Mouse (Mus musculus) ovary, postnatal 10 days (tissue): ENCODE results near the gene Kdm5a.
A peak's percentile ranks its signal among the peaks of the same experiment; 100 is the strongest.

Experiments
- DNase-seq: peaks from one replicate; pipeline ENCODE4 v3.0.0; 2022; ENCODE audit warnings: low spot score

Kdm5a gene

GRCm38 (mm10) chr6:120363688-120364522 lies at the start of gene Kdm5a, which contains the start of gene Ccdc77:
Gene Kdm5a (plus strand): TSS chr6:120364124.
Gene Ccdc77 (minus strand): TSS chr6:120364374.
- DNase-seq: peak; percentile 92

DNA sequence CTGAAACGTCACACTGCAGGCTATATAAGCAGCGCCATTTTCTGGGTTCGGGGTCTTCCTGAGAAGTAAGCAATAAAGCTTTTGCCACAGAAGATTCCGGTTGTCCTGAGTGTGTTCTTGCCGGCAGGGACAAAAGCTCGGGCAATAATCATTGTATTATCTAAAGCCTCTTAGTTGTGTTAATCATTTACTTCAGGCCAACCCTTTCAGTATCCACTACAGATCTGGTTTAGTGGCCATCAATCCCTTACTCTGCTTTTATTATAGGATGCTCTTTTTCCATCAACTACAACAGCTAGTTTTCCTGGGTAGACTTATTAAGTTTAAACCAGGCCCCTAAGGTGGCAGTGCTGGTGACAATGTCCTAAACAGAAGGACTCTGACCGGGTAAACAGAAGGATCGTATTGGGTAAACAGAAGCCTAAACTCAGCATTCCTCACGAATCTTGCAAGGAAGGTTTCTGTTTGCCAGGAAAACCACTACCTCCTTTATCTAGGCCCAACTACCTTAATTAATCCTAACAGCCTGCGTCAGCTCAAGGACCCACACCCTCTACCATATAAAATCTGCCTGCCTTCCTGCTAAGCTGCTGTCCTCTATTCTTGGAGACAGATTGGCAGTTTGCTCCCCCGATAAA lies 45.5 kb upstream of the Kdm5a start:
- no peak for DNase-seq

GRCm38 (mm10) chr6:120319129-120319528 lies 44.8 kb upstream of the Kdm5a start:
- no peak for DNase-seq

DNA sequence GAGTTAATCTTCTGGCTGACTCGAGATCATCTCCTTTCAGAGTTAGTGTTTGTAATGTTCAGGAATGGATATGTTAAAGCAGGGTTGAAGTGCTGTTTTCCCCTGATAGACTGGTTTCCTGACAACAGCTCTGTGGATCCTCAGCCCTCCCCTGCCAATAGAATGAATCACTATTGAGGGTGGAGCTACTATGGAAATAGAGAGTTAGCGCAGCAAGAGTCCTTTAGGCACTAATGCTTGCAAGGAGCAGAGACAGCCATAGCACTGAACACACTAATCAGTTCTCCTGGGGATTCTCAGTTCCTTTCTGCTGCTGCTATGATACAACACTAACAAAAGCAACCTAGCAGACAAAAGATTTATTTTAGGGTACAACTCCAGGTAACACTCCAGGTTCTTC lies 43.6 kb upstream of the Kdm5a start:
- no peak for DNase-seq

- DNase-seq: peak; percentile 19
Observed at GRCm38 (mm10) chr6:120324295-120324927, 39.5 kb upstream of the Kdm5a start.

GRCm38 (mm10) chr6:120332351-120332750 lies 31.6 kb upstream of the Kdm5a start:
- no peak for DNase-seq

GRCm38 (mm10) chr6:120343992-120344391 lies 19.9 kb upstream of the Kdm5a start:
- DNase-seq: no peak

DNA sequence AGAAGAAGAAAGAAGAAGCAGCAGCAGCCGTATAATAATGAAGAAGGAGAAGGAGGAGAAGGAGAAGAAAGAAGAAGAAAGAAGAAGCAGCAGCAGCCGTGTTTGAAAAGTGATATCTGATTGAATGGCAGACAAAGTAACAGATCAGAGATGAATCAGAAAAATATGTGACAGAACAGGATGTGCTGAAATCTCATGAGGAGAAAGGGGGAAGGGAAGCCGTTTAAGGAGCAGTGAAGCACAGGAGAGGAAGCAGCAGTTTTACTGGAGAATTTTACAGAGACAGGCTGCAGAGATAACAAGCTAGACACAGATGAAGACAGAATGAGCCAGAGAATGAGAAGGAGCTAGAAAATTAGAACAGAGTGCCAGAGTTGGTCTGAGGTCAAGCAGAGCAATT lies 14.9 kb upstream of the Kdm5a start:
- DNase-seq: no peak

- no peak for DNase-seq
Observed at GRCm38 (mm10) chr6:120356478-120356877, 7.4 kb upstream of the Kdm5a start.

- DNase-seq: peak; percentile 42
Observed at GRCm38 (mm10) chr6:120356951-120357945, 6.7 kb upstream of the Kdm5a start.

GRCm38 (mm10) chr6:120362124-120362523 lies 1.8 kb upstream of the Kdm5a start:
- no peak for DNase-seq

- DNase-seq: no peak
Observed at GRCm38 (mm10) chr6:120362774-120363687, 893 bp upstream of the Kdm5a start.

GRCm38 (mm10) chr6:120364523-120364905 lies 590 bp downstream of the Kdm5a start:
- DNase-seq: no peak

DNA sequence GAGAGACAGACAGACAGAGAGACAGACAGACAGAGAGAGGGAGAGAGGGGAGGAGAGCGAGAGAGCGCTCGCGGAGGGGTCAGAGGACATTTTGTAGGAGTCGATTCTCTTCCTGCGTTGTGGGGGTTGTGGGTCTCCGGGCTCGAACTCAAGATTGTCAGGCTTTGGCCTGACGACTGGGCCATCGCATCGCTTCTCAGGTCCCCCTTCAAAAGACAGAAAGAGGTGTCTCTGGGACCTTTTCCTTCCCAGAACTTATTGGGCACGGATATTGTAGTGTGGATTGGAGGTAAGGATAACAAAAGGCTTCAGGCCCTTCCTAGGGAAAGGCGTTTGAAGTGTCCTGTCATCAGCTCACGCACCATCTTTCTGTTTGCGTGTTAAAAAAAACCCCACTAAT lies 1.1 kb downstream of the Kdm5a start:
- no peak for DNase-seq

DNA sequence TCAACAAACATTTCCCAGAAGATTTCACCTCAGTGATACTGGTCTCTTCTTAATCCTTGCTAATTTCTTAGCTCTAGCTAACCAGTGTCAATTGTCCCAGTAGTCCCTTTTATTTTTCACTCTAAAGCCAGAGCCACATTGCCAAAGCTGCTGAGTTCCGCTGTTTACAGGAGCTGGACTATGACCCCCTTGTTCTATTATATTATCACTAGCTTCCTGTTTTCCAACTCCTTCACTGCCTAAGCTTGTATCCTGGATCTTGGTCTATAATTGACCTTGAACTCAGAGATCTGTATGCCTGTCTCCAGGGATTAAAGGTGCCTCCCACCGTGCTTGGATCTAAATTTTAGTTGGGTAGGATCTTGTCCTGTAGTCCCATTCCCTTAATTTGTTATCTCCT lies 12.8 kb downstream of the Kdm5a start:
- DNase-seq: no peak

DNA sequence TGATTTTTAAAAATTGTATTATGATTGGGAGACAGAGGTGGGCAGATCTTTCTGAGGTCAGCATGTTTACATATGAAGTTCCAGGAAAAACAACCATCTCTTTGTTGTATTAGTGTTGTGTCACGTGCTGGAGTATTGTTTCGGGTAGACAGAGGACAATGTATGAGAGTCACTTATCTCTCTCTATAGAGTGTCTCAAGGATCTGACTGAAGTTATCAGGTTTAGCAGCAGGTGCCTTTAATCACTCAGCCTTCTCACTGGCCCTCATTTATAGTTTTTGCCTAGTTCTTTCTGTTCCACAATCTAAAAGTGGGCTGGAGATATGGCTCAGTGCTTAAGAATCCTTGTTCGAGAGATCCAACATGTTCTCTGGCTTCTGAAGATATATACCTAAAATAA lies 26.1 kb downstream of the Kdm5a start:
- DNase-seq: no peak

DNA sequence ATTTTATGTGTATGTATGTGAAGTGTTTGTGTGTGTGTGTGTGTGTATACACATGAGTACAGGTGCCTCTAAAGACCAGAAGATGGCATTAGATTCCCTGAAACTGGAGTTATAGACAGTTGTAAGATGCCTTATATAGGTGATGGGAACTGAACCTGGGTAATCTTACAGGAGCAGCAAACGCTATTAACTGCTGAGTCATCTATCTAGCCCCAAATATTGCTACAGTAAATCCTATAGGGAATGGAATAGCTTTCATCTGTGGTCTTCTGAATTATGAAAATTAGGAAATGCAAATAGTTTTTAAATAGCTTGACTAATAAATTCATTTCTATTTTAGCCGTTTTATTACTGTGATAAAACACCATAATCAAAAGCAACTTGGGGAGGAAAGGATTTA lies 28.9 kb downstream of the Kdm5a start:
- DNase-seq: no peak

DNA sequence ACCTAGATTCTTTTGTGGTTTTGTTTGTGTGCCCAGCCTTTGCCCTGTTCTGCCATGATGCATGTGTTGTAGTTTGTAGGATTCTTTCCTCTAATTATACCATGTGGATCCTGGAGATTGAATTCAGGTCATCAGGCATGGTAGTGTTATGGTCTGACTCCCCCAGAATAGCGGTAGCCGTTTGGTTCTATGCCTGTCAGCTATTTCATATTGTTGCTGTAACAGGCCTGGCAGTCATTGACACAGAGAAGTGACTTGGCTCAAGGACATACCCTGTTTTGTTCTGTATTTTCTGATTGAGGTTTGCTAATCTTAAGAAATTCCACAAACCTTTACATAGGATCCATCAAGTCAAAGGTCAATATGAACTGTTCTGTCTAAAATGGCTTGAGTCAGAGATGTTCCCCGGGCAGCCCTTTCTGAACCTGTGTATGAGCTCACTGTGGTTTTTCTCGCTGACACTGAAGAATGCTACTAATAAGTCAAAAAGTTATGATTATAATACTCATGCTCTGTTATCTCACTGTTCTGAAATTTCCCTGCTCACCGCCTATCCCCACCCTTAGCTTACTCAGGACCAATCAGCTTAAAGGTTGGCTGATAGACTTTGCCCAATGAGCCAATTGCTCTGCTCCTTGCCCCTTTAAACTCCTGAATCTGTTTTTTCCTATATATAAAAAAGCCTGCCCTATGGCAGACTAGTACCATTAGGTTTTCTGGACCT lies 31.9 kb downstream of the Kdm5a start:
- no peak for DNase-seq

DNA sequence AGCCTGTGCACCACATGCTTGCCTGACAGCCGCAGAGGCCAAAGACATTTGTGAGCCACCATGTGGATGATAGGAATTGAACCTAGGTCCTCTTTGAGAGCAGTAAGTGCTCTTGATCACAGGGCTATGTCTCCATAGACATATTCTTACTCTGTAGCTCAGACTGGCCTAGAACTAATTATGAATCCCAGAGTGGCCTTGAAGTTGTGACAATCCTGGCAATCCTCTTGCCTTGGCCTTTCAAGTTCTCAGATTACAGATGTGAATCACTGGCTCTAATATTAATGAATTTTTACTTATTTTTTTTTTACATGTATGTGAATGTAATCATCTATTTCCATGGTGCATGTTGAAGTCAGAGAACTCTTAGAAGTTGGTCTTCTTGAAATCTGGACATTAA lies 40.0 kb downstream of the Kdm5a start:
- DNase-seq: no peak

DNA sequence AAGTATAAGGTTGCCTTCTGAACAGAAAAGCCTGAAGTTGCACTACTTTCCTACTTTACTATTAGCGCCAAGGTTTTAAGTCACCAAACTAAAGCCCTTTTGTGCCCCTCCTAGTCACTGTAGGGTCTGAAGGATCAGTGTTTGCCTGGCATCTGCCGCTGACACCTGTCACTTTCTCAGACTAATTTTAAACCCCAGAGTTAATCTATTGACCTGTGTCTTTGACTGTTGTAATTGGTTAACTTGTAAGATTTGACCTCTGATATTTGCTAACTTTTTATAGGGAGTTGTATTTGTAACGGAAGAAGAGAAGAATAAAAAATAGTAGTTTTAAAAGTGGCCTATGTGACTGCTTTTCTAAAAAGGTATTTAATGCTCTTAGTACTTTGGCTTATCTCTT lies 74.2 kb downstream of the Kdm5a start:
- no peak for DNase-seq
